Mouse (Mus musculus): ENCODE data around the gene Shank3.

Gene Shank3

DNA sequence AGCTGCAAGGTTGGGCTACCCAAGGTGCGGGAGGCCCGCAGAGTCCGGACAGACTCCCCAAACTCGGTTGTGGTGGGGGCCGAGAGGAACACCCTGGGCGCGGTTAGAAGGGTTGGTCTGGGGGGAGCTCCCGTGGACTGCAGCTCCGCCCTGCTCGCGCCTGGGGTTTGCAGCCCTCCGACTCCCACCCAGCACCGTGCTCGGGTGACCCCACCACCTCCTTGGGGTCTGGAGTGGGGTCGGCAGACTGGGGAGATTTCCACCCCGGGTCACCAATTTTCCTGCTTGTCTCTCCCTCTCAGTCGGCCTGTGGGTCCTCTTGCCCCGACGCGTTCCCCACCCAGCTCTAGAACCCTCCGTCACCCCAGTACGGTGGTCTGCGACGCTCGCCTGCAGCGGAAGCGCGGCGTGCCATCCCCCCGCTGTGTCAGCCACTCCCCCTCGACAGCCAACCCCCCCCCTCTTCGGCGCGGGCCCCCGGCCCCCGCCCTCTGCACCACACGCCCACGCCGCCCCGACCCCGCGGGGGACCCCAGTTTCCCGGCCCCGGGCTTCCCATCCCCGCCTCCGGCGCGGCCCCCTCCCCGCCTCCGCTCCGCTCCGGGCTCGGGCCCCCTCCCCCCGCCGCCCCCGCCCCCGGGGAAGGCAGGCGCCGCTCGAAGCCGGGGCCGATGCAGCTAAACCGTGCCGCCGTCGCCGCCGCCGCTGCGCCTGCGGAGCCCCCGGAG lies at the start of gene Shank3:
Gene Shank3, plus strand, starts transcription at position 663 of the 728 bp plus-strand sequence.
- peak; percentile 34 for DNase-seq

GRCm38 (mm10) chr15:89452906-89453864 lies 46.2 kb upstream of the Shank3 start:
- DNase-seq = peak; percentile 59

DNA sequence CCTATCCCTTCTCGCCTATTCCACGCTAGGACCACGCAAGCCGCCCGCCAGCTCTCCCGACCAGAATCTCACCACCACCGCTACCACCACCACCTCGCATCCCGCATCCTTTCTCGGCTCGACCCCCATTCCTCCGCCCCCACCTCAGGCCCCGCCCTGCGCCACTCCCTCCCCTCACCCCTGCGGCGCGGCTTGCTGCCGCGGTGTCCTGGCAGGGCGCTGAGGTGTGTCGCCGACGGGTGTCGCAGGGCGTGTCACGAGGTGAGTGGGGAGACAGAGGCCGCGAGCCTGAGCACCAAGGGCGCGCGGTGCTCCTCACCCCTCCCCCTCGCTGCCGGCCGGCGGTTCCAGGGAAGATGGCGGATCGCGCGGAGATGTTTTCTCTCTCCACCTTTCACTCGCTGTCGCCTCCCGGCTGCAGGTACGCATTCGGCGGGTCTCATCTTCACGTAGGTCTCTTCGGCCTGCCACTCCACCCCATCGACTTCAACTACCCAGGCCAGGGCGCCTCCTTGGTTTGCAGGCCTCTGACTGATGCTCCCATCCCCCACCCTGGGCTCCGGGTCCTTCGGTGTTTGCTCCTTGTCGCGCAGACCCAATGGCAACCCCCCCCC lies 45.5 kb upstream of the Shank3 start, which contains the start of gene Mapk8ip2:
Gene Mapk8ip2, plus strand, starts transcription at position 49 of the 614 bp plus-strand sequence.
- DNase-seq = no peak

DNA sequence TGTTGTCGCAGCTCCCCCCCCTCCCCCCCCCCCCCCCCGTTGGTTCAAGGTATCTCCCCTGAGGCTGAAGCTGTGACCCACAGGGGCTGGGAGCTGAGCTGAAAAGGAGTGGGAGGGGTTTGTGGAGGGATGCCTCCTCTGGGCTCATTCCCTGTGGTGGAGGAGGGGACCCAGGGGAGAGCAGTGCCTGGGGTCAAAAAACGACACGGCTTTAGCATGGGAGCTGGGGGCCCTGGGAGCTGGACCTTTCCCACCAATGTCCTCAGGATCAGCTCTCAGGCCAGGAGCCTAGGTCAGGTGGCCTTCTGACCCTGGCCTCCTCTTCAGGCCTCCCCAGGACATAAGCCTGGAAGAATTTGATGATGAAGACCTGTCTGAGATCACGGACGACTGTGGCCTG lies 44.6 kb upstream of the Shank3 start:
- no peak for DNase-seq

DNA sequence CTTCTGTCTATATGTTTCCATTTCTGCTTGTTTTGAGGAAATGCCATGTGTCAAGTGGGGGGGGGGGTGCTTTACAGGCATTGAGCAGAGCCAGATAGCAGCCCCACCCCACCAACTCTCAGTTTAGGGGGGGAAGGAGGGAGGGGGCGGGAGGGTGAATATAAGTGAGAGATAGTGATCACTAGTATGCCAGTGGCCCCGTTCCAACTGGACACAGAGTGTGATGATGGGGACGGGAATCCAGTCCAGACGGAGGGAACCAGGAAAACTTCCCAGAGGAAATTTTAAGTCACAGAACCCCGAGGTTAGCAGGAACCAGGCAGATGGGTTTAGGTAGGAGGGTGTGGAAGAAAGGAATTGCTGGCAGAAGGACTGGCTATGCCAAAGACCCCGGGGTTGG lies 43.8 kb upstream of the Shank3 start:
- DNase-seq = no peak

GRCm38 (mm10) chr15:89458942-89459341 lies 40.5 kb upstream of the Shank3 start:
- DNase-seq = no peak

GRCm38 (mm10) chr15:89459821-89460220 lies 39.6 kb upstream of the Shank3 start:
- no peak for DNase-seq

GRCm38 (mm10) chr15:89460298-89460697 lies 39.1 kb upstream of the Shank3 start:
- no peak for DNase-seq

DNA sequence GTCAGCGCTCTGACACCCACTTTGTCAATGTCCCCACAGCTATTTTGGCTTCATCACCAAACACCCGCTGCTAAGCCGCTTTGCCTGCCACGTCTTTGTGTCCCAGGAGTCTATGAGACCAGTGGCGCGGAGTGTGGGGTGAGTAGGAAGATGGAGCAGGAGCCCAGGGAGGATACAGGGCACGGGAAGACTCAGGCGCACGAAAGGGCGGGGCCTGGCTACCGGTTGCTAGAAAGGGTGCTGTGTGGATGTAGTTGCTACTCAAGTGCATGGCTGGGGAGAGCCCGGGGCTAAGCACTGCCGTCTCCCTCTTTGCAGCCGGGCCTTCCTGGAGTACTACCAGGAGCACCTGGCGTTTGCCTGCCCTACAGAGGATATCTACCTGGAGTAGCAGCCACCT lies 38.1 kb upstream of the Shank3 start:
- no peak for DNase-seq

DNA sequence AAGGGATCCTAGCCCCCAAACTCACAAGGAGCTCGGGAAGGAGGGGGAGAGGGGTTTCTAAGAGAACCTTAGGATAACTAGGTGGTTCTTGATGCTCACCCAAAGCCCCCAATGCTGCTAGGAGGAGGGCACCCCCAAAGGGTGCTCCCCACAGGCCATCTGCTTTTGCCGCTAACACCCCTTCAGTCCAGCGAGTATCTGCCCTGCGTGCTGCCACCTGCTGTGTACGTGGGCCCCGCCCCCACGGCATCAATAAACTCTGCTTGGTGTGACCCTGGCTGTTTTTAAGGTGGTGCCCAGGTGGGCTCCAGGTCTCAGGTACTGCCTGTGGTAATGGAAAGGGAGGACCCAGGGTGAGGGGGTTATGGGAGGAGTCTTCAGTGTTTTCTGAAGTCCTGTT lies 37.2 kb upstream of the Shank3 start:
- DNase-seq = no peak

GRCm38 (mm10) chr15:89463334-89464235 lies 35.8 kb upstream of the Shank3 start:
- no peak for DNase-seq

DNA sequence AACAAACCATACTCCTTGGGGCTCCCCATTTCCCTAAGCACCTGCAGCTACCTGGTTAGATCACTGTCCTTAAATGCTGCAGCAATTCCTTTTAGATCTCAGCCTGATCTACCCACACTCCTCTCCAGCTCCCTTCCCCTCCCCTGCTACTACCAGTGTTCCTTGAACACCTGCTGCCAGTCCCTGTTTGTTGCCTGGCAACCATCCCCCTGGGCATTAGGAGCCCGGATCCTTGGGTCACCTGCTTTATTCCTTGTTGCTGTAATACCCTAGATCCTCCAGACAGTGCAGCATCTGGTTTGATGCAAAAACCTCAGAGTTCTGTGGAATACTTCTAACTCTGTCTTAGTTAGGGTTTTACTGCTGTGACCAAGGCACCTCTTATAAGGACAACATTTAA lies 34.4 kb upstream of the Shank3 start:
- no peak for DNase-seq

DNA sequence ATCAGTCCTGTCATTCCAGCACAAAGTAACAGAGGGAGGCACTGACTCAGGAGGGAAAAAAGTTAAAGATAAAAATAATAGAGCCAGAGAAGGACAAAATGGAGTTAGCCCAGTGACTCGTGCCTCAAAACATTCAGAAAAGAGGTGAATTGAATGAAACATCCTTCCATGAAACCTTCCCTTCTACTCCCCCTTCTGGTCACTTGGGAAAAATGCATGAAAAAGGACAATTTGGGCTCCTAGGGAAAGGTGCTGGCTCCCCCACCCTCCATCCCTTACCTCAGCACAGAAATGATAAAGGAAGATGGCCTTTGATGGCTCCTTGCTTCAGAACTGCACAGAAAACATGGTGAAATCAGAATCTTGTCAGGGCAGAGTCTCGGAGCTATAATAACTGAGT lies 30.8 kb upstream of the Shank3 start:
- no peak for DNase-seq

- DNase-seq = no peak
Measured at GRCm38 (mm10) chr15:89471476-89471875, 27.9 kb upstream of the Shank3 start.

DNA sequence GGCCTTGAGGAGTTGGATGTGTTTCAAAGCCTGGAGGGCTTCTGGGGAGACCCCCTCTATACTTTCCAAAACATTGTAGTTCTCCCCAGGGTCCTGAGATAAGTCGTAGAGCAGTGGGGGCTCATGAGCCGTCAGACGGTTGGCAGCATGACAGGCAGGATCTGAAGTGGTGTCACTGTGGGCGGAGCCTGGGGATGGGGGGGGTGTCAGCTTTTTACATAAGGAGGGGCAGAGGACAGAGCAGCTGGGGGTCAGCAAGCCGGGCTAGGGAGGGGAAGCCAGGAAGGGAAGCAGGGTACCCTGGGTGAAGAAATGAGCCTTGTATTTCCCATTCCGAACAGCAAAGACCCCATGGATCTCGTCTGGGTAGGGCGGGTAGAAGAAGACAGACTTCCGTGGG lies 26.1 kb upstream of the Shank3 start:
- DNase-seq = no peak

DNA sequence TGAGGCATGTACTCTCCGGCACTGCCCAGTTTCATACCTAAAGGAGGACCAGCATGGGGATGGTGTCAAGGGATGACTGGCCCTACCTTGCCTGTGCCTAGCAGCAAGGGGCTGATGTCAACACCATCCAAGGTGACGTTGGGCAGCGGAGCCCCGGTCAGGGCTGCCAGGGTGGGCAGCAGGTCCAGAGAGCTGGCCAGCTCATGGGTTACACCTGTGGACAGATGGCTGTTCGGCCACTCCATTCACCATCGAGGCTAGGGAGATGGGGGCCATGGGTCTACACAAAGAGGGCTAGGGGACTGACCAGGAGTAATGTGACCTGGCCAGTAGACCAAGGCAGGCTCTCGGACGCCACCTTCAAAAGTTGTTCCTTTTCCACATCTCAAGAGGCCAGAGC lies 25.5 kb upstream of the Shank3 start:
- no peak for DNase-seq

GRCm38 (mm10) chr15:89474596-89475292 lies 24.7 kb upstream of the Shank3 start:
- DNase-seq = no peak

- DNase-seq = no peak
Measured at GRCm38 (mm10) chr15:89475293-89475600, 24.2 kb upstream of the Shank3 start.

DNA sequence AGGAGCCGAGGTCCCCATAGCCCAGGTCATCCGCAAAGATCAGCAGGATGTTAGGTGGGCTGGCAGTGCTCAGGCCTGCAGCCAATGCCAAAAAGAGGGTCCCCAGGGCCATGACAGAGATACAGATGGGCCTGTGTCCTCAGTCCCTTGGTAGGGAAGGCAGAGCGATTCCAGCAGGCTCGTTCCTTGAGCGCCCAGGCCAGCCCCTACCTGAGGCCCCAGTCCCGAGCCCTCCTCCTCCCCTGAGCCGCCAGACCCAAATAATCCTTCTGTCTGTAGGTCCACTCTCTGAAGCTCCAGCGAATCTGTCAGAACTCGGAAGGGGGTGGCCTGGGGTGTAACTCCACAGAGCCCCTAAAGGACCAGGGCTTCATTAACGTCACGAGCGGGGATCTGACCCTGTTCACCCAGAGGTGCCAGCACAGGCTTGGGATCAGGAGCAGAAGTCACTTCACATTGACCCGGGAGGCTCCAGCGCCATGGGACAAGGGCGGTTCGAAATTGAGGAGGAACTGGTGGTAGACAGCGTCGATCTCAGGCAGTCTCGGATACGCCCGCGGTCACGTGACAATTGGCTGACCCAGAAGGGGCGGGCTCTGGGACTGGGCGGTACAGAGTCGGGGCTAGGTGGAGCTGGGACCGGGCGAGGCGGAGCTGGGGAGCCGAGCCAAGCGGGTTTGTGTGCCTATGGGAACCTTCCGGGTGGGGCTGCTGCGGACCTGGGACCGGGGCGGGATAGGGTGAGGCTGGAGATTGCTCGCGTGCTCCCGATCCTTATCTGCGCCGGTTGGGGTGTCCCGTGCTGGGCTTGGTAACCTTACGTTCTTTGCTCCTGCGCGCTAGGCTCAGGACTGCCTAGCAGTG lies 23.6 kb upstream of the Shank3 start:
- DNase-seq = peak; percentile 95

GRCm38 (mm10) chr15:89476475-89476815 lies 23.0 kb upstream of the Shank3 start:
- no peak for DNase-seq

DNA sequence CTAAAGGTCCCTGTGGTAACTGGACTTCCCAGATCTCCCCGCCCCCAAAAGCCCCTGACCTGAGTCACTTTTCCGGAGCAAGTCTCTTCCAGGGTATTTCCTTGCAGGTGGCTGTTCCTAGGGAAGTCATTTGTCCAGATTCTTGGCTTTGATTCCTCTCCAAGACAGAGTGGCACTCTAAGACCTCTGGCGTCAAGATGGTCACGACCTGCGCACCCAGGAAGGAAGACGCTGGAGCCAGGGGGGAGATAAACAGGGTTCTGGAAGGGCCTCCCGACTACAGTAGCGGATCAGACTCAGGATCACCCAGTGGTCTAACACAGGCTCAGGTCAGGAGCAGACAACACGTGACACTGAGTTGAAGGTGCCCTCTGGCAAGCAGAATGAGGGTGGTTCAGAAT lies 22.3 kb upstream of the Shank3 start, which contains the start of gene Arsa:
Gene Arsa, minus strand, starts transcription at position 335 of the 401 bp plus-strand sequence.
- no peak for DNase-seq

All from liver (tissue).